Mouse (Mus musculus): Measurements from ENCODE around the gene Rpe. TPM values are rescaled to one million over a fixed set of nuclear protein-coding genes. Genes with fewer than 3 reads are reported as not detected.
A peak's percentile ranks its signal among the peaks of the same experiment; 100 is the strongest.

Gene Rpe
- total and polyA plus RNA-seq, 3 experiments: 31.8 to 32.2 TPM; not detected in 1

DNA sequence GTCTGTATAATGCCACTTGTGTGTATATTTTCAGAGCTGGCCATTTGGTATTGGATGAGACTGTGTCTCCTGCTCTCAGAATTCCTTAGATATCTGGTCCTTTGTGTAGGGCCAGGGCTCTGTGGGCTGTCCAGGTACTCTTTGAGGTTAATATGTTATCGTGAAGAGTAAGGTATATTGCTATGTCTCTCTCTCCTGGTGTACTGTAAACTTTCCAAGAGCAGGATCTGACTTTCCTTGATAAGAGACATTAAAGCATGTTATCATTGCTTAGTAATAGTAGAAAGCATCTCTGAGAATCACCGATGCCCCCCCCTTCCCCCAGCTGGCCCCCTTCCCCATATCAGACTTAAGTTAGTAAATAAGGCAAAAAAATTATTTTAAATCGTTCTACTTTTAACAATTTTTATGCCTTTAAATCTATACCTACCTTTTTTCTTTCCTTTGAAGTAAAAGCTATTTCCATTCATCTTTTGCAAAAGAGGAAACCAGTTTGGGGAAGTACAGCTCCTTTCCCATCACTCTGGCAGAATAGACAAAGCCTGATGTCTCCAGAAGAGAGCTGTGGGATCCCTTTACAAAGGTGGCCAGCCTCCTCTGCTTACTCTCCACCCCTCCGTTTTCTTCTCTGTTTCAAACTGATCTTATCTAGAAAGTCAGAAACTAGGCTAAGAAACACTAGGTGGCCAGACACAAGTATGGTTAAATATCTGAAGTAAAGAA, 2.2 kb downstream of the Rpe start:
- no peak overlapping the region for H3K9ac ChIP-seq (ENCODE audit: control insufficient read depth, low read depth, low read length, poor library complexity, severe bottlenecking)
- H3K4me3 ChIP-seq (ENCODE audit: control insufficient read depth in 1 of 2, insufficient read depth in 1 of 2, low read depth in 2 of 2, low read length in 2 of 2): peak overlapping the region in 1 of 2 experiments; percentile 88; a peak in 1 of 4 replicates
- peaks cover 28% of the 10 kb centered on the region for H3K79me2 ChIP-seq (ENCODE audit: control insufficient read depth, insufficient read depth, low read length, poor library complexity)
- no peaks in the 10 kb centered on the region for H3K27me3 ChIP-seq (ENCODE audit: control insufficient read depth in 1 of 2, insufficient read depth in 2 of 2, low read length in 2 of 2)
- H3K4me1 ChIP-seq (ENCODE audit: control insufficient read depth in 1 of 2, insufficient read depth in 2 of 2, low read length in 2 of 2): peaks cover 6 to 9% of the 10 kb centered on the region in 2 experiments
- H3K9me3 ChIP-seq (replicated peaks; ENCODE audit: insufficient read depth, low read length): no peaks in the 10 kb centered on the region
- H3K27ac ChIP-seq (ENCODE audit: control insufficient read depth, low read depth, low read length): peak overlapping the region; percentile 55
- DNase-seq (ENCODE audit: low read depth, low spot score): peak; percentile 68
- H3K36me3 ChIP-seq (ENCODE audit: control insufficient read depth in 1 of 2, insufficient read depth in 2 of 2, low read length in 2 of 2): peaks cover 8 to 11% of the 10 kb centered on the region in 2 experiments
- TF ChIP-seq USF2 (IDR thresholded peaks at IDR 0.05; ENCODE audit: borderline replicate concordance in 1 of 2, insufficient read depth in 1 of 2, low read depth in 1 of 2, low read length in 2 of 2) (no peak), UBTF (IDR thresholded peaks at IDR 0.05; ENCODE audit: borderline replicate concordance, insufficient read depth, low read depth, low read length) (no peak), ZC3H11A (IDR thresholded peaks at IDR 0.05; ENCODE audit: low read depth, low read length) (no peak), EP300 (IDR thresholded peaks at IDR 0.05; ENCODE audit: low read depth in 1 of 2, low read length in 2 of 2) (peak in 1 of 2 experiments; percentile 54; a peak in 2 of 4 replicates), TCF12 (IDR thresholded peaks at IDR 0.05; ENCODE audit: low read depth, low read length) (peak; percentile 40; the same call in 1 of the 2 replicates), RAD21 (IDR thresholded peaks at IDR 0.05; ENCODE audit: low read depth, low read length) (no peak), SIN3A (IDR thresholded peaks at IDR 0.05; ENCODE audit: low read length) (no peak), MYC (IDR thresholded peaks at IDR 0.05; ENCODE audit: low read depth, low read length) (no peak), MXI1 (IDR thresholded peaks at IDR 0.05; ENCODE audit: low read depth, low read length) (no peak), GATA1 (IDR thresholded peaks at IDR 0.05; ENCODE audit: low read depth, low read length) (peak; percentile 59)

DNA sequence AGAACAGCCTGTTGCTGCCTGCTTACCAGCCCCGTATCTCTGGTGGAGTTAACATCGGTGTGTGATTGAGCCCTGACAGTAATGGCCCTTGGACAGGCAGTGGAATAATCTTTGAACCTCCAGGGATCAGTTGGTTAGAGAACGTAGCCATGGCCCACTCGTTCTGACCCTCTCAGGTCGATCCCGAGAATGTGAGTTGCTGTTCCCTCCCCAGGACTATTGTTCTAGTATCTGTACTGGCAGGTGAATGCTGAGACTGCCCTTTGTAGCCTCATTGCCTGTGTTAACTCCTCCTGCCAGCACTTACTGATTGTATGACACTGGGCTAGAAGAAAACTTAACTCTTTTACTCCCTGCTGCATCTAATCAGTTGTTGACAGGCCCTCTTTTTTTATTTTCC, 3.9 kb downstream of the Rpe start:
- H3K36me3 ChIP-seq (ENCODE audit: control insufficient read depth in 1 of 2, insufficient read depth in 2 of 2, low read length in 2 of 2): peaks cover 8 to 21% of the 10 kb centered on the region in 2 experiments
- no peak for DNase-seq (ENCODE audit: low read depth, low spot score)
- no peak overlapping the region for H3K9ac ChIP-seq (ENCODE audit: control insufficient read depth, low read depth, low read length, poor library complexity, severe bottlenecking)

More for the DNA sequence above, 3.9 kb downstream of the Rpe start:
- no peak for TF ChIP-seq MYC (IDR thresholded peaks at IDR 0.05; ENCODE audit: low read depth, low read length)
- no peak for TF ChIP-seq ELF1 (IDR thresholded peaks at IDR 0.05; ENCODE audit: low read depth, low read length)
- no peak for TF ChIP-seq ZKSCAN1 (IDR thresholded peaks at IDR 0.05; ENCODE audit: low read depth, low read length)
- no peak for TF ChIP-seq CTCF (IDR thresholded peaks at IDR 0.05 in 2 of 3, conservative IDR thresholded peaks at IDR 0.05 in 1 of 3; ENCODE audit: control insufficient read depth in 1 of 3, insufficient read depth in 1 of 3, low read depth in 2 of 3, low read length in 3 of 3, poor library complexity in 1 of 3, severe bottlenecking in 1 of 3)
- TF ChIP-seq E2F4 (IDR thresholded peaks at IDR 0.05; ENCODE audit: borderline replicate concordance, low read depth, low read length): no peak
- no peak for TF ChIP-seq ETS1 (IDR thresholded peaks at IDR 0.05; ENCODE audit: low read depth, low read length)
- no peak for TF ChIP-seq MXI1 (IDR thresholded peaks at IDR 0.05; ENCODE audit: low read depth, low read length)
- TF ChIP-seq NELFE (IDR thresholded peaks at IDR 0.05; ENCODE audit: low read depth, low read length): no peak
- TF ChIP-seq JUND (IDR thresholded peaks at IDR 0.05; ENCODE audit: low read depth, low read length): no peak
- no peak for TF ChIP-seq MEF2A (IDR thresholded peaks at IDR 0.05; ENCODE audit: extremely low read depth, insufficient replicate concordance, low read depth, low read length, poor library complexity, severe bottlenecking)
- no peak for TF ChIP-seq RCOR1 (IDR thresholded peaks at IDR 0.05; ENCODE audit: low read depth, low read length)
- TF ChIP-seq CHD2 (IDR thresholded peaks at IDR 0.05; ENCODE audit: low read length): no peak
- TF ChIP-seq RAD21 (IDR thresholded peaks at IDR 0.05; ENCODE audit: low read depth, low read length): no peak
- no peak for TF ChIP-seq KAT2A (conservative IDR thresholded peaks at IDR 0.05; ENCODE audit: low read depth, low read length)
- peaks cover 6 to 9% of the 10 kb centered on the region in 2 experiments for H3K4me1 ChIP-seq (ENCODE audit: control insufficient read depth in 1 of 2, insufficient read depth in 2 of 2, low read length in 2 of 2)
- no peaks in the 10 kb centered on the region for H3K27me3 ChIP-seq (ENCODE audit: control insufficient read depth in 1 of 2, insufficient read depth in 2 of 2, low read length in 2 of 2)
- no peaks in the 10 kb centered on the region for H3K9me3 ChIP-seq (replicated peaks; ENCODE audit: insufficient read depth, low read length)
- no peak overlapping the region for H3K4me3 ChIP-seq (ENCODE audit: control insufficient read depth in 1 of 2, insufficient read depth in 1 of 2, low read depth in 2 of 2, low read length in 2 of 2)
- peaks cover 28% of the 10 kb centered on the region for H3K79me2 ChIP-seq (ENCODE audit: control insufficient read depth, insufficient read depth, low read length, poor library complexity)
- no peak overlapping the region for H3K27ac ChIP-seq (ENCODE audit: control insufficient read depth, low read depth, low read length)
